Mouse (Mus musculus) cortical plate, adult 2 months (tissue): ENCODE results near the gene Caskin2.

Experiments used
- CTCF ChIP-seq: fragments of 200-500 bp; IDR thresholded peaks from 2 replicates; pipeline ENCODE4 v1.5.1; 2011; ENCODE audit warnings: mild to moderate bottlenecking, control low read depth, low read length; ENCODE audit not compliant: insufficient read depth; ENCODE audit errors: extremely low read depth
- POLR2A ChIP-seq: fragments of 200-500 bp; IDR thresholded peaks from 2 replicates; pipeline ENCODE4 v1.6.1; 2011; ENCODE audit warnings: mild to moderate bottlenecking, low read length, control low read depth; ENCODE audit not compliant: insufficient read depth; ENCODE audit errors: extremely low read depth

DNA sequence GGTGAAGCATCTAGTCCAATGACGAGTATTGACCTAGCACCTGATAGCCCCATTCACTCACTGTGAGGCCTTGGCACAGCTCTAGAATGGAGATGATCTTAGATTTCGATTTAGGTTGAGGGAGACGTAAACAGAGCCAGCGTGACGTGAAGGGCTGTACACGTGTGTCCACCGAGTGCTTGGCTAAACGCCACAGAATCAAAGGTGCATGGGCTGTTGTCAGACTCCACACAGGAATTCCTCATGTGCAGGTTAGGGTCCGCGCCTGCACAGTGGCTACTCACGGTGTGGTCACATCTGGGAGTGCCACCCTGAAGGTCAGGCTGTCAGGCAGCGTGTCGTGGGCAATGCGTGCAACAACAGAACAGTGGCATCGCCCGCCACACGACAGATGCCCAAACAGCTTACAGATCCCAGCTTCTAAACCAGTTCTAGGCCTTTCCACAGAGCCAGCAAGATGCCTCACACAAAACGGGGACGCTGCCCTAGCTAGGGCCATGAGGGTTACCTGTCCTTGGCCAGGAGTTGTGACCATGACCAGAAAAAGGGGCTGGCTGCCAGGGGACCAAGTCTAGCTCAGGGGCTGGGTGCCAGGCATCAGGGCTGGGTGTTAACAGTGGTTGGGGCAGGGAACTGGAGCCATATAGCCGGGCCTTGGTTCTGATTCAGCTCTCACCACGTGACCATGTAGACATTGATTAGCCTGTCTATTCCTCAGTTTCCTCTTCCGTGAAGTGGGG lies 24.3 kb upstream of the Caskin2 start:
- TF ChIP-seq CTCF (no peak), POLR2A (no peak)
